Mouse (Mus musculus) kidney, adult 9 months (tissue): ENCODE measurements around the gene Gm428.
"Not testable (repeated sequence)": the region's sequence is repeated elsewhere in the genome, so short reads cannot be mapped to it uniquely, and the experiment has no call there.

ENCODE experiments used
- DNase-seq: peaks from one replicate; pipeline ENCODE4 v3.0.0; 2022

Gm428 gene

GRCm38 (mm10) chr4:73683216-73683615, at the start of gene Gm428:
TSS of gene Gm428 (plus strand) at chr4:73683516.
- not testable (repeated sequence) for DNase-seq

DNA sequence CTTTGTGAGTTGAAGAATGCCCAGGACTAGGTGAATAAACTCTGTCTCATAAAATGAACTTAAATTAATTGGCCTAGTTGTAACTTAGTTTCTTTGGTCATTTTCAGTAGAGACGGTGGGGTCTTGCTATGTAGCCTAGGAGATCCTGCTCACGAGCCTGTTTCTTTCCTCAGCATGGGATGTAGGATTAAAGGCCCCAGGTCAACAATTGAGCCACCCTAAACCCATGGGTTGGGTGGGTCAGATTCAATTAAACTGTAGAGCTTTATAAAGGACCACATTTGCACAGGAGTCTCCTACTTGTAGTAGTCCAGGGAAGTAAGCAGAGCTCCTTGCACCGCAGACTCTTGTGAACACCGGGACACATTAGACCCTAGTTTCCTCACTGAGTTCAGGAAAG, 45.5 kb upstream of the Gm428 start, which contains the start of gene Gm11236:
Gene Gm11236 (plus strand): TSS at position 301 of the 400 bp plus-strand sequence.
- not testable (repeated sequence) for DNase-seq

DNA sequence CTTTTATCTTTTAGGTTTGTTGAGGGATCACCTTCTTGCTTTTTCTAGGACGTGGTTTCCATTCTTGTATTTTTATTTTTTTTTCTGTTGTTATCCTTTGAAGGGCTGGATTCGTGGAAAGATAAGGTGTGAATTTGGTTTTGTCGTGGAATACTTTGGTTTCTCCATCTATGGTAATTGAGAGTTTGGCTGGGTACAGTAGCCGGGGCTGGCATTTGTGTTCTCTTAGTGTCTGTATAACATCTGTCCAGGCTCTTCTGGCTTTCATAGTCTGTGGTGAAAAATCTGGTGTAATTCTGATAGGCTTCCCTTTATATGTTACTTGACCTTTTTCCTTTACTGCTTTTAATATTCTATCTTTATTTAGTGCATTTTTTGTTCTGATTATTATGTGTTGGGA, 21.5 kb upstream of the Gm428 start:
- not testable (repeated sequence) for DNase-seq

DNA sequence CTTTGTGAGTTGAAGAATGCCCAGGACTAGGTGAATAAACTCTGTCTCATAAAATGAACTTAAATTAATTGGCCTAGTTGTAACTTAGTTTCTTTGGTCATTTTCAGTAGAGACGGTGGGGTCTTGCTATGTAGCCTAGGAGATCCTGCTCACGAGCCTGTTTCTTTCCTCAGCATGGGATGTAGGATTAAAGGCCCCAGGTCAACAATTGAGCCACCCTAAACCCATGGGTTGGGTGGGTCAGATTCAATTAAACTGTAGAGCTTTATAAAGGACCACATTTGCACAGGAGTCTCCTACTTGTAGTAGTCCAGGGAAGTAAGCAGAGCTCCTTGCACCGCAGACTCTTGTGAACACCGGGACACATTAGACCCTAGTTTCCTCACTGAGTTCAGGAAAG, 15.3 kb upstream of the Gm428 start, which contains the start of gene Gm11239:
Gene Gm11239 (plus strand): TSS at position 301 of the 400 bp plus-strand sequence.
- not testable (repeated sequence) for DNase-seq

- DNase-seq: no peak
Measured at GRCm38 (mm10) chr4:73718761-73719160, 35.4 kb downstream of the Gm428 start.

GRCm38 (mm10) chr4:73719819-73720218, 36.5 kb downstream of the Gm428 start:
- DNase-seq: no peak
